Mouse (Mus musculus): ENCODE data around the gene Immp2l. TPM values are rescaled to one million over a fixed set of nuclear protein-coding genes. Genes with fewer than 3 reads are reported as not detected.

Immp2l gene
- polyA plus RNA-seq, 1 experiment from 2014 or later, result 10.0 TPM

- Histone ChIP-seq H3K4me1 (no peaks in the 10 kb centered on the region), H3K4me2 (no peak overlapping the region), H3K9ac (no peak overlapping the region), H3K36me3 (no peaks in the 10 kb centered on the region), H3K4me3 (no peak overlapping the region), H3K27me3 (no peaks in the 10 kb centered on the region), H3K27ac (no peak overlapping the region), H3K9me3 (no peaks in the 10 kb centered on the region)
- no peak for ATAC-seq (ENCODE audit: borderline replicate concordance, extremely low read depth, low FRiP score, low TSS enrichment)
- 80% methylated on average over 5 of the region's 5 CpGs for WGBS
Observed at GRCm38 (mm10) chr12:41941853-41942252, 918.0 kb downstream of the Immp2l start.

GRCm38 (mm10) chr12:41944079-41944672 lies 920.3 kb downstream of the Immp2l start:
- Histone ChIP-seq H3K27ac (no peak overlapping the region), H3K36me3 (no peaks in the 10 kb centered on the region), H3K4me1 (no peaks in the 10 kb centered on the region), H3K9ac (no peak overlapping the region), H3K4me2 (no peak overlapping the region), H3K27me3 (no peaks in the 10 kb centered on the region), H3K9me3 (no peaks in the 10 kb centered on the region), H3K4me3 (no peak overlapping the region)
- WGBS, result 73% methylated on average over 4 of the region's 4 CpGs
- ATAC-seq (ENCODE audit: borderline replicate concordance, extremely low read depth, low FRiP score, low TSS enrichment), result no peak

- H3K4me1 ChIP-seq, result no peaks in the 10 kb centered on the region
- H3K36me3 ChIP-seq, result no peaks in the 10 kb centered on the region
- no peak for ATAC-seq (ENCODE audit: borderline replicate concordance, extremely low read depth, low FRiP score, low TSS enrichment)
- H3K4me2 ChIP-seq, result no peak overlapping the region
- no peak overlapping the region for H3K27ac ChIP-seq
- H3K9me3 ChIP-seq, result no peaks in the 10 kb centered on the region
- H3K9ac ChIP-seq, result no peak overlapping the region
- H3K4me3 ChIP-seq, result no peak overlapping the region
- H3K27me3 ChIP-seq, result no peaks in the 10 kb centered on the region
Observed at GRCm38 (mm10) chr12:41946536-41946935, 922.6 kb downstream of the Immp2l start.

GRCm38 (mm10) chr12:41949409-41949808 lies 925.5 kb downstream of the Immp2l start:
- ATAC-seq (ENCODE audit: borderline replicate concordance, extremely low read depth, low FRiP score, low TSS enrichment), result no peak
- H3K9me3 ChIP-seq, result no peaks in the 10 kb centered on the region
- H3K9ac ChIP-seq, result no peak overlapping the region
- no peaks in the 10 kb centered on the region for H3K36me3 ChIP-seq
- no peak overlapping the region for H3K27ac ChIP-seq
- no peaks in the 10 kb centered on the region for H3K4me1 ChIP-seq
- no peak overlapping the region for H3K4me2 ChIP-seq
- 74% methylated on average over 1 of the region's 1 CpGs for WGBS
- no peak overlapping the region for H3K4me3 ChIP-seq
- H3K27me3 ChIP-seq, result no peaks in the 10 kb centered on the region

GRCm38 (mm10) chr12:41949841-41950241 lies 926.0 kb downstream of the Immp2l start:
- ATAC-seq (ENCODE audit: borderline replicate concordance, extremely low read depth, low FRiP score, low TSS enrichment), result no peak
- WGBS, result 84% methylated on average over 6 of the region's 6 CpGs
- no peaks in the 10 kb centered on the region for H3K4me1 ChIP-seq
- H3K4me3 ChIP-seq, result no peak overlapping the region
- H3K9ac ChIP-seq, result no peak overlapping the region
- no peaks in the 10 kb centered on the region for H3K36me3 ChIP-seq
- H3K27ac ChIP-seq, result no peak overlapping the region
- H3K27me3 ChIP-seq, result no peaks in the 10 kb centered on the region
- no peak overlapping the region for H3K4me2 ChIP-seq
- no peaks in the 10 kb centered on the region for H3K9me3 ChIP-seq

- ATAC-seq (ENCODE audit: borderline replicate concordance, extremely low read depth, low FRiP score, low TSS enrichment), result no peak
- H3K4me3 ChIP-seq, result no peak overlapping the region
- no peaks in the 10 kb centered on the region for H3K36me3 ChIP-seq
- no peaks in the 10 kb centered on the region for H3K9me3 ChIP-seq
- no peak overlapping the region for H3K4me2 ChIP-seq
- no peak overlapping the region for H3K27ac ChIP-seq
- no peak overlapping the region for H3K9ac ChIP-seq
- 82% methylated on average over 2 of the region's 2 CpGs for WGBS
- no peaks in the 10 kb centered on the region for H3K4me1 ChIP-seq
- H3K27me3 ChIP-seq, result no peaks in the 10 kb centered on the region
Observed at GRCm38 (mm10) chr12:41950726-41951125, 926.8 kb downstream of the Immp2l start.

- Histone ChIP-seq H3K27me3 (no peaks in the 10 kb centered on the region), H3K4me3 (no peak overlapping the region), H3K27ac (no peak overlapping the region), H3K9me3 (no peaks in the 10 kb centered on the region), H3K36me3 (no peaks in the 10 kb centered on the region), H3K4me1 (no peaks in the 10 kb centered on the region), H3K9ac (no peak overlapping the region), H3K4me2 (no peak overlapping the region)
- no peak for ATAC-seq (ENCODE audit: borderline replicate concordance, extremely low read depth, low FRiP score, low TSS enrichment)
- WGBS, result 8% methylated on average over 4 of the region's 4 CpGs
Observed at GRCm38 (mm10) chr12:41961038-41961437, 937.1 kb downstream of the Immp2l start.

GRCm38 (mm10) chr12:41991408-41991807 lies 967.5 kb downstream of the Immp2l start:
- Histone ChIP-seq H3K36me3 (no peaks in the 10 kb centered on the region), H3K9ac (no peak overlapping the region), H3K4me3 (no peak overlapping the region), H3K27me3 (no peaks in the 10 kb centered on the region), H3K4me1 (no peaks in the 10 kb centered on the region), H3K27ac (no peak overlapping the region), H3K9me3 (no peaks in the 10 kb centered on the region), H3K4me2 (no peak overlapping the region)
- WGBS, result 60% methylated on average over 1 of the region's 1 CpGs
- no peak for ATAC-seq (ENCODE audit: borderline replicate concordance, extremely low read depth, low FRiP score, low TSS enrichment)

Data from lung, embryonic 15.5 days (tissue).